Mouse (Mus musculus) testis, adult 2 months (tissue): ENCODE results near the gene Plet1. TPM values are rescaled to one million over a fixed set of nuclear protein-coding genes. Genes with fewer than 3 reads are reported as not detected.

Experiments
- H3K27ac ChIP-seq: fragments of 200-500 bp; 2 replicates; pipeline ENCODE4 v1.5.1; 2012; ENCODE audit warnings: low read depth, low read length; ENCODE audit not compliant: control insufficient read depth, insufficient read depth
- H3K27me3 ChIP-seq: fragments of 200-500 bp; 2 replicates; pipeline ENCODE4 v1.6.1; 2012; ENCODE audit warnings: mild to moderate bottlenecking, low read length, moderate library complexity; ENCODE audit not compliant: control insufficient read depth, insufficient read depth
- H3K36me3 ChIP-seq: fragments of 200-500 bp; 2 replicates; pipeline ENCODE4 v1.6.1; 2012; ENCODE audit warnings: mild to moderate bottlenecking, low read length; ENCODE audit not compliant: control insufficient read depth, insufficient read depth
- H3K4me1 ChIP-seq: fragments of 200-500 bp; 2 replicates; pipeline ENCODE4 v1.6.1; 2012; ENCODE audit warnings: low read length; ENCODE audit not compliant: control insufficient read depth, insufficient read depth
- H3K4me3 ChIP-seq: fragments of 200-500 bp; 2 replicates; pipeline ENCODE4 v1.5.1; 2012; ENCODE audit warnings: low read depth, mild to moderate bottlenecking, low read length, moderate library complexity, mixed read lengths; ENCODE audit not compliant: control insufficient read depth
- CTCF ChIP-seq: fragments of 200-500 bp; IDR thresholded peaks from 2 replicates; pipeline ENCODE4 v1.5.1; 2012; ENCODE audit warnings: low read depth, mild to moderate bottlenecking, inconsistent platforms, low read length, moderate library complexity; ENCODE audit not compliant: control insufficient read depth, insufficient read depth, insufficient replicate concordance
- POLR2A ChIP-seq: fragments of 200-500 bp; IDR thresholded peaks from 2 replicates; pipeline ENCODE4 v1.6.1; 2012; ENCODE audit warnings: low read depth, mild to moderate bottlenecking, inconsistent platforms, low read length, moderate library complexity; ENCODE audit not compliant: control insufficient read depth
- polyA plus RNA-seq: library from polyadenylated mRNA; depleted of rRNA; stranded (reverse); fragments of >200 nt; gene quantifications from 2 replicates; pipeline ENCODE4 v1.2.3, GENCODE M21; 2012

Plet1 gene
- polyA plus RNA-seq, 1 experiment = 0.16 TPM

DNA sequence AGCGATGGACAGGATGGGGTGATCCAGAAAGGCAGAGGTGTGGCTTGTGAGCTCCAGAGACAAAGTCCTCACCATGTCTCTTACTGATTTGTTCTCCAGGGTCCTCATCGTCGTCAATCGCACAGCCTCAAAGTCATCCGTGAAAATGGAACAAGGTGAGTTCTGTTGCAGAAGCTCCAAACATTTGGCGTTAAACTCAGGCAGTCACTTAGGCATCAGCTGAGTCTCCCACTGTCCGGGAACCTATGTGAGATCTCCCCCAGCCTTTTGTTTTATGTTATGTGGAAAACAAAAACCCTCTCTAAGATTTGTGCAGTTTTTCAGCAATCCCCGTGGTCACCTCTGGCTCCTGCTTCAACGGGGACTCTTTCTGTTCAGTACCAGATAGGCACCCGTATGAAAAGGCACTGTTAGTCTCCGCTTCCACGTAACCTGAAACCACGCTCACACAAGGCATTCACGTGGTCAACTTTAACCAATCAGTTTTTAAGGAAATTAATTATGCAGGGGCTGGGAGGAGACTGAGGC lies 6.7 kb downstream of the Plet1 start:
- TF ChIP-seq CTCF = no peak
- no peak for TF ChIP-seq POLR2A
- H3K27ac ChIP-seq = no peak overlapping the region
- H3K36me3 ChIP-seq = no peaks in the 10 kb centered on the region
- H3K4me1 ChIP-seq = peaks cover 2% of the 10 kb centered on the region
- H3K4me3 ChIP-seq = peak overlapping the region; percentile 43
- H3K27me3 ChIP-seq = no peaks in the 10 kb centered on the region

DNA sequence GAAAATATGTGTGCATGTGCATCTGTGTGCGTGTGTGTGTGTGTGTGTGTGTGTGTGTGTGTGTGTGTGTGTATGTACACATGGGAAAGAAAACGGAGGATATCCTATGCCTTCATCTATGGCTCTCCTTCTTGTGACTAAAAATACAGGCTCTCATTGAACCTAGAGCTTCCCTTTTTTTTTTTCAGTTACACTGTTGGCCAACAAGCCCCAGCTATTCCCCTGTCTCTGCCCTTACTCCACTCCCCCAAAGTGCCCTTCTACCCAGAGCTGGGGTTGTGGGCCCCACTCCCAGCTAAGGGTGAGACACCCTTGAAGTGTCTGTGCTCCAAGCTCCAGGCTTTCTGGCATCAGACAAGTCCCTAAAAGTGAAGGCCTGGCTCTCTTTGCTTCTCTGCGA lies 8.6 kb downstream of the Plet1 start:
- Histone ChIP-seq H3K27ac (no peak overlapping the region), H3K4me1 (peaks cover 2% of the 10 kb centered on the region), H3K4me3 (no peak overlapping the region), H3K36me3 (no peaks in the 10 kb centered on the region), H3K27me3 (no peaks in the 10 kb centered on the region)
- TF ChIP-seq POLR2A (no peak), CTCF (no peak)

DNA sequence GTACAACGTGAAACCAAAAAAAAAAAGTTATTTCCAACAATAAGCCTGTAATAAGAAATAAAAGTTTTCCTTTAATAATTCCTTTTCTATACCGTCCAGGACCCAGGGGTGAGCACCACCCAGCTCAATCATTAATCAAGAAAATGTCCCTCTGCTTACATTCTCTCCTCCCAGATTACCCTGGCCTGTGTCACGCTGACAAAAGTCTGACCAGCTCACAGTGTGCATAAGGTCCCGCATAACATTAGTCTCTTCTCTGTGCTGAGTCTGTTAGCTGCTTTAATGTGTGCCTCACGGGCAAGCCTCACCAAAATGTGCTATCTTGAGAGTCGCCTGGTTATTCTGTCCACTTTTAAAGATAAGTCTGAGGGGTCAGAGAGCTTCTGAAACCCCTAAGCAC lies 11.1 kb downstream of the Plet1 start:
- H3K27ac ChIP-seq = no peak overlapping the region
- no peaks in the 10 kb centered on the region for H3K4me1 ChIP-seq
- no peaks in the 10 kb centered on the region for H3K36me3 ChIP-seq
- TF ChIP-seq POLR2A (no peak), CTCF (no peak)
- no peak overlapping the region for H3K4me3 ChIP-seq
- no peaks in the 10 kb centered on the region for H3K27me3 ChIP-seq

DNA sequence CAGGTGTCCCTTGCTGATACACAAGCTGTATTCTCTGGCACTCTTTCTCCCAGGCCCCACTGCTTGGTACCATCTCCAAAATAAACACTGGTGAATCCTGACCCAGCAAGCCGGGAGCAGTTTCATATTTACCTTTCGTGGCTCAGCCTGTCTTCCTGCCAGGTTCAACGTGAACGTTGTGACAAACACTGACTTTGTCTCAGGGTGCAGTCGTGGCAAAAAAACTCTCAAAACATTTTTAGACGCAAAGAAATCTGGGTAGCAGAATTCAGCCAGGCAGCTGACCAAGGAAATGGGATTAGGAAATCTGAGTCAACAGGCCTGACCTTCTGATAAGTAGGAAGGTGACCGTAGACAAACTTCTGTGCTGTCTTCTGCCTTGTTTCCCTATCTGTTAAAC lies 13.2 kb downstream of the Plet1 start:
- Histone ChIP-seq H3K4me3 (no peak overlapping the region), H3K27ac (no peak overlapping the region), H3K36me3 (no peaks in the 10 kb centered on the region), H3K4me1 (no peaks in the 10 kb centered on the region), H3K27me3 (no peaks in the 10 kb centered on the region)
- no peak for TF ChIP-seq POLR2A
- no peak for TF ChIP-seq CTCF

DNA sequence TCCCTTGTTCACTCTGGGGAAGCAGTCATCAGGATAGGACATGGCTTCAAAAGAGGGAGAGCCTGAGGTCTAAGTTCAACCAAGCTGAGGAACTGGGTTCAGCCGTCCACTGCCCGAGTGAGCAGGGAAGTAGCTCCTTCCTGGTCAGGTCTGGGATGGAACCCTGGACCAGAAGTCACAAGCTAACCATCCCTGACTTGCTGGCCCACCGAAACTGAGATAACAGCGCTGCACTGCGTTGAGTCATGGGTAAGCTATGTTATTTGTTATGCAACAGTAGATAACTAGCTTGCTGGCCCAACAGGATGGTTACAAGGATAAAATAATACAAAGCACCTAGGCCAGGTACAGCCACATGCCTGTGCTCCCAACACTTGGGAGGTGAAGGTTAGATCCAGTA lies 21.1 kb downstream of the Plet1 start:
- no peak overlapping the region for H3K27ac ChIP-seq
- TF ChIP-seq CTCF = no peak
- H3K27me3 ChIP-seq = no peaks in the 10 kb centered on the region
- H3K4me3 ChIP-seq = no peak overlapping the region
- H3K4me1 ChIP-seq = no peaks in the 10 kb centered on the region
- no peaks in the 10 kb centered on the region for H3K36me3 ChIP-seq

DNA sequence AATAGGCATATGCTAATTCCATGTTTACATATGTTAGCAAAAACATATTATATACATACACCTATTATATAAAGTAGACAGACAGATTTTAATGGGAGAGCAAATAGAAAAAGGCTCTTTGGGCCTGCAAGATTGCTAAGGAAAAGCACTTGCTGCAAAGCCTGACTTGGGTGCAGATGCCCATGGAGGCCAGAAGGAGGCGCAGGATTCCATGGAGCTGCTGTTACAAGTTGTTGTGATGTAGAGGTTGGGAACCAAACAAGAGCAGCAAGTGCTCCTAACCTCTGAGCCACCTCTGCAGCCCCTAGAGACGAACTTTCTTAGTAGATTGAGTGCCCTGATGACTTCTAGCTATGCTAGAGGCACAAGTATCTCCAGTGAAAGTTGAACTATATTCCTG lies 24.5 kb downstream of the Plet1 start:
- no peaks in the 10 kb centered on the region for H3K27me3 ChIP-seq
- TF ChIP-seq CTCF (peak; percentile 27; the same call in 1 of the 2 replicates), POLR2A (no peak)
- no peak overlapping the region for H3K27ac ChIP-seq
- no peaks in the 10 kb centered on the region for H3K36me3 ChIP-seq
- no peaks in the 10 kb centered on the region for H3K4me1 ChIP-seq
- H3K4me3 ChIP-seq = no peak overlapping the region

DNA sequence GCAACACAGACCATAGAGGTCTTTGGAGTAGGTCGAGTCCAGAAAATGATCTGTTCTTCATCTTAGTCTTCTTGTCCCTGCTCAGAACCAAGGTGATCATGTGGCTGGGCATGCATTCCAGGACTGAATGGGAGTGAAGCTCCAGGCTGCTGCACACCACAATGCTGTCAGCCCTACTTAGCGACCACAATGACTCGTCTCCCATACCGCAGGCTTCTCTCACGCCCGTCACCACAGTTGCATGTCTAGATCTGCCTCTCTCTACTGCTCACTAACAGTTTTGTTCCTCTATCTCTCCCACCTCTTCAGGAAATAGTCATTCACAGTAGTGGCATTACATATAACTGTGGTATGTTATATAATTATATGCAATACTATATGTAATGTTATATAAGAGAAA lies 26.4 kb downstream of the Plet1 start:
- H3K27me3 ChIP-seq = no peaks in the 10 kb centered on the region
- TF ChIP-seq POLR2A = no peak
- no peak for TF ChIP-seq CTCF
- H3K4me3 ChIP-seq = no peak overlapping the region
- H3K4me1 ChIP-seq = no peaks in the 10 kb centered on the region; the same call in 1 of the 2 replicates
- H3K36me3 ChIP-seq = no peaks in the 10 kb centered on the region
- no peak overlapping the region for H3K27ac ChIP-seq

DNA sequence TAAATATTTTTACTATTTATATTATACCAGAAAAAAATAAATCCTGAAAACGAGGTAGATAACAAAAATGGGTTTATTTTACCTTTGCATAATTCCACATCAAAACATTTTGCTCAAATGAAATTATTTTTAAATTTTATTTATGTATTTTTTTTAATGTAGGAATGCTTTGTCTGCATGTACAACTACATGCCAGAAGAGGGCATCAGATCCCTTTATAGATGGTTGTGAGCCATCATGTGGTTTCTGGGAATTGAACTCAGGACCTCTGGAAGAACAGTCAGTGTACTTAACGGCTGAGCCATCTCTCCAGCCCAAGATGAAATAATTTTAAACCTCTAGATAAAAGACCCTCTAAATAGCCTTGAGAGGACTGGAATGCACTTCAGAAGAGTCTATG lies 27.2 kb downstream of the Plet1 start:
- Histone ChIP-seq H3K36me3 (no peaks in the 10 kb centered on the region), H3K27me3 (no peaks in the 10 kb centered on the region), H3K4me3 (no peak overlapping the region), H3K4me1 (no peaks in the 10 kb centered on the region; the same call in 1 of the 2 replicates), H3K27ac (no peak overlapping the region)
- TF ChIP-seq CTCF (no peak), POLR2A (no peak)

DNA sequence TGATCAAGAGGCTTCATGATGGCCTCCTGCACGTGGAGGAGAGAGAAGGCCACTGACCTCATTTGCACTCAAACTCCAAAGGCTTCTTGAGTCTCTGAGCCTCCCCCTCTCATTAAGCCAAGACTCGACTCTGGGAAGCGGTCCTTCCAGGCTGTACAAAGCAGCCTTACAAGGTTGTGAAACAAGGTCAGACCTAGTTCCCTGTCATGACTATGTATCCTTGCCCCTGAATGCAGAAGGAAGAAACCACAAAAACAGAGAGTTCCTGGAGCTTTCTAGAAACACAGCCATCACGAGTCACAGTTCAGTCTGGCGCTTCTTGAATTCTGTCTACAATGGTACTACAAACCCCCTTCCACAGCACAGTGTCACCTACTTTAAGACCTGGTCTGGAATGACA lies 28.2 kb downstream of the Plet1 start:
- Histone ChIP-seq H3K4me3 (no peak overlapping the region), H3K36me3 (no peaks in the 10 kb centered on the region), H3K27me3 (no peaks in the 10 kb centered on the region), H3K27ac (no peak overlapping the region), H3K4me1 (no peaks in the 10 kb centered on the region; the same call in 1 of the 2 replicates)
- TF ChIP-seq POLR2A = no peak
- no peak for TF ChIP-seq CTCF
